Mouse (Mus musculus) cortical plate, adult 2 months (tissue): ENCODE results near the gene Chrnb1.

ENCODE experiments used
- CTCF ChIP-seq: fragments of 200-500 bp; IDR thresholded peaks from 2 replicates; pipeline ENCODE4 v1.5.1; 2011; ENCODE audit warnings: mild to moderate bottlenecking, control low read depth, low read length; ENCODE audit not compliant: insufficient read depth; ENCODE audit errors: extremely low read depth
- POLR2A ChIP-seq: fragments of 200-500 bp; IDR thresholded peaks from 2 replicates; pipeline ENCODE4 v1.6.1; 2011; ENCODE audit warnings: mild to moderate bottlenecking, low read length, control low read depth; ENCODE audit not compliant: insufficient read depth; ENCODE audit errors: extremely low read depth

GRCm38 (mm10) chr11:69758478-69758970, 37.2 kb downstream of the Chrnb1 start, which contains the start of gene Polr2a:
- TF ChIP-seq CTCF (no peak), POLR2A (peak; percentile 100)
